Mouse (Mus musculus): ENCODE data around the gene Pip5k1c.

The Pip5k1c gene

GRCm38 (mm10) chr10:81302288-81302687 lies 9.5 kb downstream of the Pip5k1c start:
- in situ Hi-C loops (cut with MboI, MseI), result no loop called here

- in situ Hi-C loops (cut with MboI, MseI), result no loop called here
Observed at GRCm38 (mm10) chr10:81302781-81303218, 10.0 kb downstream of the Pip5k1c start.

GRCm38 (mm10) chr10:81303258-81303657 lies 10.5 kb downstream of the Pip5k1c start:
- in situ Hi-C loops (cut with MboI, MseI), result no loop called here

- in situ Hi-C loops (cut with MboI, MseI), result no loop called here
Observed at GRCm38 (mm10) chr10:81303761-81304160, 11.0 kb downstream of the Pip5k1c start.

- in situ Hi-C loops (cut with MboI, MseI), result no loop called here
Observed at GRCm38 (mm10) chr10:81304597-81305238, 12.0 kb downstream of the Pip5k1c start.

- in situ Hi-C loops (cut with MboI, MseI), result no loop called here
Observed at GRCm38 (mm10) chr10:81305663-81306062, 12.9 kb downstream of the Pip5k1c start.

GRCm38 (mm10) chr10:81306173-81306668 lies 13.5 kb downstream of the Pip5k1c start:
- in situ Hi-C loops (cut with MboI, MseI), result no loop called here

- in situ Hi-C loops (cut with MboI, MseI), result no loop called here
Observed at GRCm38 (mm10) chr10:81306837-81307682, 14.3 kb downstream of the Pip5k1c start.

GRCm38 (mm10) chr10:81309571-81309970 lies 16.8 kb downstream of the Pip5k1c start:
- in situ Hi-C loops (cut with MboI, MseI), result no loop called here

GRCm38 (mm10) chr10:81313581-81313980 lies 20.8 kb downstream of the Pip5k1c start:
- in situ Hi-C loops (cut with MboI, MseI), result no loop called here

- in situ Hi-C loops (cut with MboI, MseI), result no loop called here
Observed at GRCm38 (mm10) chr10:81314201-81314600, 21.4 kb downstream of the Pip5k1c start.

GRCm38 (mm10) chr10:81315587-81315986 lies 22.8 kb downstream of the Pip5k1c start:
- in situ Hi-C loops (cut with MboI, MseI), result no loop called here

- in situ Hi-C loops (cut with MboI, MseI), result no loop called here
Observed at GRCm38 (mm10) chr10:81316338-81317060, 23.7 kb downstream of the Pip5k1c start.

GRCm38 (mm10) chr10:81317273-81317672 lies 24.5 kb downstream of the Pip5k1c start:
- in situ Hi-C loops (cut with MboI, MseI), result no loop called here

- in situ Hi-C loops (cut with MboI, MseI), result no loop called here
Observed at GRCm38 (mm10) chr10:81318589-81319329, 26.0 kb downstream of the Pip5k1c start.

GRCm38 (mm10) chr10:81319330-81319699 lies 26.6 kb downstream of the Pip5k1c start:
- in situ Hi-C loops (cut with MboI, MseI), result no loop called here

GRCm38 (mm10) chr10:81319741-81320549 lies 27.2 kb downstream of the Pip5k1c start:
- in situ Hi-C loops (cut with MboI, MseI), result loop anchor here (5.0 kb wide), 1 partner anchor 33 kb away; no protein-coding TSS in a partner anchor

- in situ Hi-C loops (cut with MboI, MseI), result loop anchor here (5.0 kb wide), 1 partner anchor 33 kb away; no protein-coding TSS in a partner anchor
Observed at GRCm38 (mm10) chr10:81320550-81321347, 28.0 kb downstream of the Pip5k1c start, which contains the start of gene Cactin. Gene Cactin (plus strand): TSS chr10:81321103.

GRCm38 (mm10) chr10:81321436-81321835 lies 28.7 kb downstream of the Pip5k1c start:
- in situ Hi-C loops (cut with MboI, MseI), result loop anchor here (5.0 kb wide), 1 partner anchor 34 kb away; no protein-coding TSS in a partner anchor
